ENCODE assay signal across 9 mouse cellular contexts in genomic region chr1:88277818-88278511, GRCm38 (mm10). TPM values are rescaled to one million over a fixed set of nuclear protein-coding genes. Genes with fewer than 3 reads are reported as not detected.
DNase-seq lines count a peak whose midpoint lies in the region; ATAC-seq and TF ChIP-seq lines count a peak whose summit lies in the region.
"Had no signal": no experiment of that assay in that cellular context is flagged by ENCODE, and none has a peak within 500 bp of the region (broad histone marks: within the 10 kb centered on the region; RNA-seq: fewer than 3 reads in every experiment).

No protein-coding gene starts in this region.

- H3K27ac ChIP-seq in thymus, adult 2 months (ENCODE audit: control insufficient read depth, insufficient read depth, low read length): no peak overlapping the region
- no peak overlapping the region for H3K27ac ChIP-seq in hindbrain, embryonic 11.5 days (ENCODE audit: low read depth, low read length)

- no peak for TF ChIP-seq CTCF in thymus, adult 2 months (IDR thresholded peaks at IDR 0.05; ENCODE audit: borderline replicate concordance, control insufficient read depth, extremely low read depth, insufficient read depth, low read length, poor library complexity)

- no peak for TF ChIP-seq POLR2A in thymus, adult 2 months (IDR thresholded peaks at IDR 0.05; ENCODE audit: control insufficient read depth, extremely low read depth, insufficient read depth, low read length, poor library complexity)

- peak; percentile 36 for DNase-seq in thymus, adult 2 months
- DNase-seq in thymus, postnatal 14 days: no peak
- no peak for DNase-seq in hindbrain, embryonic 11.5 days (ENCODE audit: low spot score)
- DNase-seq in gastrocnemius, postnatal 10 days: no peak

- H3K9me3 ChIP-seq in erythroblast, embryonic 14.5 days (ENCODE audit: control insufficient read depth, low read length): no peaks in the 10 kb centered on the region
- H3K9me3 ChIP-seq in hindbrain, embryonic 11.5 days (ENCODE audit: control insufficient read depth, low read length): peaks cover 10% of the 10 kb centered on the region
- 0 out of 2 replicates have a peak, but pooled peaks cover 2% of the 10 kb centered on the region for H3K9me3 ChIP-seq in megakaryocyte, embryonic 14.5 days

- ATAC-seq in erythroblast, adult 5-6 weeks (replicated peaks; ENCODE audit: low FRiP score, poor library complexity, severe bottlenecking): no peak
- ATAC-seq in hindbrain, embryonic 11.5 days (ENCODE audit: low FRiP score): peak; percentile 17
- ATAC-seq in inflammation-experienced regulatory T-cells, adult 6 months: no peak

- peak overlapping the region; percentile 59 for H3K4me2 ChIP-seq in hindbrain, embryonic 11.5 days (replicated peaks; ENCODE audit: low read depth, low read length)

- H3K9ac ChIP-seq in hindbrain, embryonic 11.5 days (ENCODE audit: low read depth, low read length): peak overlapping the region; percentile 70

- no peaks in the 10 kb centered on the region for H3K27me3 ChIP-seq in erythroblast, embryonic 14.5 days (ENCODE audit: control insufficient read depth)
- no peaks in the 10 kb centered on the region for H3K27me3 ChIP-seq in thymus, adult 2 months (ENCODE audit: control insufficient read depth, insufficient read depth, low read length)
- H3K27me3 ChIP-seq in hindbrain, embryonic 11.5 days (ENCODE audit: control insufficient read depth, insufficient read depth, low read length): no peaks in the 10 kb centered on the region
- H3K27me3 ChIP-seq in megakaryocyte, embryonic 14.5 days (replicated peaks): no peaks in the 10 kb centered on the region

- peak overlapping the region; percentile 65 for H3K4me3 ChIP-seq in erythroblast, embryonic 14.5 days (replicated peaks)
- peak overlapping the region; percentile 42 for H3K4me3 ChIP-seq in thymus, adult 2 months (ENCODE audit: control insufficient read depth, insufficient read depth, low read length)
- H3K4me3 ChIP-seq in hindbrain, embryonic 11.5 days (ENCODE audit: low read depth, low read length): peak overlapping the region; percentile 60
- peak overlapping the region; percentile 90 for H3K4me3 ChIP-seq in megakaryocyte, embryonic 14.5 days (replicated peaks)

- H3K4me1 ChIP-seq in erythroblast, embryonic 14.5 days (ENCODE audit: control insufficient read depth): peaks cover 45% of the 10 kb centered on the region
- H3K4me1 ChIP-seq in thymus, adult 2 months (replicated peaks; ENCODE audit: control insufficient read depth, insufficient read depth, low read length): peaks cover 8% of the 10 kb centered on the region
- H3K4me1 ChIP-seq in hindbrain, embryonic 11.5 days (replicated peaks; ENCODE audit: control insufficient read depth, insufficient read depth, low read length): peaks cover 17% of the 10 kb centered on the region
- peaks cover 65% of the 10 kb centered on the region for H3K4me1 ChIP-seq in megakaryocyte, embryonic 14.5 days

- H3K36me3 ChIP-seq in erythroblast, embryonic 14.5 days (ENCODE audit: control insufficient read depth): peaks cover 33% of the 10 kb centered on the region
- H3K36me3 ChIP-seq in thymus, adult 2 months (ENCODE audit: control insufficient read depth, insufficient read depth, low read length): peaks cover 22% of the 10 kb centered on the region
- H3K36me3 ChIP-seq in hindbrain, embryonic 11.5 days (ENCODE audit: control insufficient read depth, insufficient read depth, low read length): peaks cover 19% of the 10 kb centered on the region
- H3K36me3 ChIP-seq in megakaryocyte, embryonic 14.5 days (replicated peaks; ENCODE audit: low read length): peaks cover 31% of the 10 kb centered on the region

- WGBS in thymus, adult 2 months: 66% methylated on average over 18 of the region's 18 CpGs
- 66% methylated on average over 18 of the region's 18 CpGs for WGBS in hindbrain, embryonic 11.5 days

RNA-seq across cellular contexts. Expression of gene Trpm8, which starts 0.5 kb away (rescaled TPM):
- polyA plus RNA-seq in erythroblast, embryonic 14.5 days (2012): not detected in 2 replicates
- not detected in 2 replicates for total RNA-seq in erythroblast, adult 5-6 weeks (2015; ENCODE audit: low replicate concordance)
- total RNA-seq in erythroblast, adult 5-6 weeks (2017; ENCODE audit: low replicate concordance): not detected in 2 replicates
- polyA plus RNA-seq in thymus, adult 2 months (2012; rRNA removed): 0.03 and 0.08 TPM in 2 replicates
- not detected in 2 replicates for polyA plus RNA-seq in hindbrain, embryonic 11.5 days (2014; fragmentation: Nextera tagmentation; extraction: Ambion mirVana)
- not detected in 2 replicates for polyA plus RNA-seq in megakaryocyte, embryonic 14.5 days (2012; ENCODE audit: insufficient read depth, low replicate concordance)
- not detected for total RNA-seq in gastrocnemius, postnatal 10 days (2021)
- not detected for polyA plus RNA-seq in inflammation-experienced regulatory T-cells, adult 6 months (2017; shearing (Covaris generic))
- total RNA-seq: gastrocnemius, postnatal 4 days had no signal

RNA-seq across cellular contexts. Expression of gene Hjurp, which starts 0.5 kb away (rescaled TPM):
- polyA plus RNA-seq in erythroblast, embryonic 14.5 days (2012): 1.1 and 2.2 TPM in 2 replicates
- total RNA-seq in erythroblast, adult 5-6 weeks (2015; ENCODE audit: low replicate concordance): 66.9 and 89.5 TPM in 2 replicates
- total RNA-seq in erythroblast, adult 5-6 weeks (2017; ENCODE audit: low replicate concordance): 110 and 133 TPM in 2 replicates
- 168 and 197 TPM in 2 replicates for polyA plus RNA-seq in thymus, adult 2 months (2012; rRNA removed)
- 126 and 136 TPM in 2 replicates for polyA plus RNA-seq in hindbrain, embryonic 11.5 days (2014; fragmentation: Nextera tagmentation; extraction: Ambion mirVana)
- 2.4 and 4.0 TPM in 2 replicates for polyA plus RNA-seq in megakaryocyte, embryonic 14.5 days (2012; ENCODE audit: insufficient read depth, low replicate concordance)
- 10 to 100 TPM; 29.0 to 47.9 TPM for total RNA-seq in gastrocnemius, postnatal 10 days (2021)
- polyA plus RNA-seq in inflammation-experienced regulatory T-cells, adult 6 months (2017; shearing (Covaris generic)): 10 to 100 TPM; 37.3 to 97.3 (median 69.6) TPM

RNA-seq across cellular contexts. Expression of gene Mroh2a, which starts 51.2 kb away (rescaled TPM):
- polyA plus RNA-seq in erythroblast, embryonic 14.5 days (2012): not detected in 2 replicates
- total RNA-seq in erythroblast, adult 5-6 weeks (2015; ENCODE audit: low replicate concordance): 1.7 TPM in 1 of 2 replicates, not detected in the other
- 0.17 and 0.70 TPM in 2 replicates for total RNA-seq in erythroblast, adult 5-6 weeks (2017; ENCODE audit: low replicate concordance)
- 0.29 and 0.96 TPM in 2 replicates for polyA plus RNA-seq in thymus, adult 2 months (2012; rRNA removed)
- polyA plus RNA-seq in hindbrain, embryonic 11.5 days (2014; fragmentation: Nextera tagmentation; extraction: Ambion mirVana): 1.3 and 1.7 TPM in 2 replicates
- not detected in 2 replicates for polyA plus RNA-seq in megakaryocyte, embryonic 14.5 days (2012; ENCODE audit: insufficient read depth, low replicate concordance)
- under 1 TPM in 1 of 2 experiments, not detected in 1; 0.34 TPM for total RNA-seq in gastrocnemius, postnatal 10 days (2021)
- polyA plus RNA-seq in inflammation-experienced regulatory T-cells, adult 6 months (2017; shearing (Covaris generic)): 1 to 10 TPM; 1.9 to 4.4 (median 2.1) TPM
